Mouse (Mus musculus): ENCODE measurements at regions not wholly inside any gene's neighbourhood (a gene's known extent, or its start where the extent isn't known, plus 50 kb on each side); places are given as distances from the start of the nearest gene placed in this dataset.

DNA sequence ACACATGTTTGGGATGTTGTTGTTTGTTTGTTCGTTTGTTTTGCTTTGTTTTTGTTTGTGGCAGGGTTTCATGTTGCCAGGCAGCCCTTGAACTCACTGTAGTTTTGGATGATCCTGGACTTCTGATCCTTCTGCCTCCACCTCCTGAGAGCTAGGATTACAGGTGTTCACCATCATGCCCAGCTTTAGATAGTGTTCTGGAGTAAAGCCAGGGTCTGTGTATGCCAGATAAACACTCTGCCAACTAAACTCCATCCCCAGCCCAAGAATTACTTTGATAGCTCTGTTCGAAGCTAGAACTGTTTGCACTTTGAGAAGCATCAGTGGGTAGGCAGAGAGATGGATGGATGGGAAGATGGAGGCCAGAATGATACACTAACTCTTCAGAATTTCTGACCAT, 368.0 kb upstream of the Gm10306 start:
- no peak for DNase-seq (ENCODE audit: extremely low read depth)
- no peaks in the 10 kb centered on the region for H3K9me3 ChIP-seq (replicated peaks; ENCODE audit: low read length)
- H3K4me2 ChIP-seq (ENCODE audit: insufficient read depth, low read depth, poor library complexity, severe bottlenecking) = no peak overlapping the region
- H3K4me3 ChIP-seq (replicated peaks in 1 of 3; ENCODE audit: low read depth in 2 of 3, low read length in 2 of 3, poor library complexity in 1 of 3) = no peak overlapping the region
- no peak overlapping the region for H3K27ac ChIP-seq (ENCODE audit: insufficient read depth, low read depth)
- no peaks in the 10 kb centered on the region for H3K4me1 ChIP-seq (ENCODE audit: control insufficient read depth in 1 of 2, insufficient read depth in 2 of 2)
- no peaks in the 10 kb centered on the region for H3K79me2 ChIP-seq (replicated peaks; ENCODE audit: control insufficient read depth, extremely low read depth, insufficient read depth, poor library complexity, severe bottlenecking)
- dilution Hi-C loops (cut with MboI; ENCODE audit: extremely low pct_ligation_motif_present, extremely low pct_unique_long_range_greater_than_20kb, low sequenced_read_pairs) = no loop called here
- TF ChIP-seq ZNF384 (IDR thresholded peaks at IDR 0.05; ENCODE audit: low read depth, low read length) (no peak), USF2 (conservative IDR thresholded peaks at IDR 0.05; ENCODE audit: low read depth, low read length) (no peak), MAFK (IDR thresholded peaks at IDR 0.05; ENCODE audit: insufficient replicate concordance, low read length) (no peak), JUND (conservative IDR thresholded peaks at IDR 0.05; ENCODE audit: low read depth, low read length) (no peak), HCFC1 (IDR thresholded peaks at IDR 0.05; ENCODE audit: low read depth, low read length) (no peak)
- no peaks in the 10 kb centered on the region for H3K27me3 ChIP-seq (replicated peaks)
- no peak overlapping the region for H3K9ac ChIP-seq (ENCODE audit: insufficient read depth, low read depth)
- no peaks in the 10 kb centered on the region for H3K36me3 ChIP-seq (replicated peaks in 1 of 2; ENCODE audit: control insufficient read depth in 1 of 2, insufficient read depth in 1 of 2, low read length in 1 of 2)
- in situ Hi-C loops (cut with MboI; ENCODE audit: low pct_ligation_motif_present, low pct_unique_long_range_greater_than_20kb, low sequenced_read_pairs) = no loop called here

- no peaks in the 10 kb centered on the region for H3K9me3 ChIP-seq (replicated peaks; ENCODE audit: low read length)
- H3K9ac ChIP-seq (ENCODE audit: insufficient read depth, low read depth) = no peak overlapping the region
- H3K4me2 ChIP-seq (ENCODE audit: insufficient read depth, low read depth, poor library complexity, severe bottlenecking) = no peak overlapping the region
- H3K36me3 ChIP-seq (replicated peaks in 1 of 2; ENCODE audit: control insufficient read depth in 1 of 2, insufficient read depth in 1 of 2, low read length in 1 of 2) = no peaks in the 10 kb centered on the region
- no peaks in the 10 kb centered on the region for H3K27me3 ChIP-seq (replicated peaks)
- no peak overlapping the region for H3K4me3 ChIP-seq (replicated peaks in 1 of 3; ENCODE audit: low read depth in 2 of 3, low read length in 2 of 3, poor library complexity in 1 of 3)
- in situ Hi-C loops (cut with MboI; ENCODE audit: low pct_ligation_motif_present, low pct_unique_long_range_greater_than_20kb, low sequenced_read_pairs) (no loop called here), dilution Hi-C loops (cut with MboI; ENCODE audit: extremely low pct_ligation_motif_present, extremely low pct_unique_long_range_greater_than_20kb, low sequenced_read_pairs) (no loop called here)
- H3K27ac ChIP-seq (ENCODE audit: insufficient read depth, low read depth) = no peak overlapping the region
- TF ChIP-seq CTCF (conservative IDR thresholded peaks at IDR 0.05 in 1 of 2, IDR thresholded peaks at IDR 0.05 in 1 of 2; ENCODE audit: low read depth in 2 of 2, low read length in 2 of 2) = no peak
- no peaks in the 10 kb centered on the region for H3K79me2 ChIP-seq (replicated peaks; ENCODE audit: control insufficient read depth, extremely low read depth, insufficient read depth, poor library complexity, severe bottlenecking)
- no peak for DNase-seq (ENCODE audit: extremely low read depth)
- H3K4me1 ChIP-seq (ENCODE audit: control insufficient read depth in 1 of 2, insufficient read depth in 2 of 2) = no peaks in the 10 kb centered on the region
These were observed 367.5 kb upstream of the Gm10306 start for GRCm38 (mm10) chr4:94188888-94189287.

GRCm38 (mm10) chr4:94190940-94191339, 365.4 kb upstream of the Gm10306 start:
- no peak overlapping the region for H3K4me3 ChIP-seq (replicated peaks in 1 of 3; ENCODE audit: low read depth in 2 of 3, low read length in 2 of 3, poor library complexity in 1 of 3)
- H3K9me3 ChIP-seq (replicated peaks; ENCODE audit: low read length) = no peaks in the 10 kb centered on the region
- no peaks in the 10 kb centered on the region for H3K36me3 ChIP-seq (replicated peaks in 1 of 2; ENCODE audit: control insufficient read depth in 1 of 2, insufficient read depth in 1 of 2, low read length in 1 of 2)
- H3K27ac ChIP-seq (ENCODE audit: insufficient read depth, low read depth) = no peak overlapping the region
- dilution Hi-C loops (cut with MboI; ENCODE audit: extremely low pct_ligation_motif_present, extremely low pct_unique_long_range_greater_than_20kb, low sequenced_read_pairs) (no loop called here), in situ Hi-C loops (cut with MboI; ENCODE audit: low pct_ligation_motif_present, low pct_unique_long_range_greater_than_20kb, low sequenced_read_pairs) (no loop called here)
- TF ChIP-seq PAX5 (IDR thresholded peaks at IDR 0.05; ENCODE audit: low read length) (no peak), E2F4 (IDR thresholded peaks at IDR 0.05; ENCODE audit: insufficient replicate concordance, low read depth, low read length) (no peak), CHD1 (IDR thresholded peaks at IDR 0.05; ENCODE audit: low read depth, low read length) (no peak), SMC3 (IDR thresholded peaks at IDR 0.05; ENCODE audit: low read depth, low read length) (no peak), ZMIZ1 (IDR thresholded peaks at IDR 0.05; ENCODE audit: low read depth, low read length) (no peak), ZNF384 (IDR thresholded peaks at IDR 0.05; ENCODE audit: low read depth, low read length) (no peak), MAFK (IDR thresholded peaks at IDR 0.05; ENCODE audit: insufficient replicate concordance, low read length) (no peak), MAZ (IDR thresholded peaks at IDR 0.05; ENCODE audit: low read depth, low read length) (no peak), IRF4 (IDR thresholded peaks at IDR 0.05; ENCODE audit: low read depth, low read length) (no peak), ELF1 (IDR thresholded peaks at IDR 0.05; ENCODE audit: low read depth, low read length) (no peak), CHD2 (IDR thresholded peaks at IDR 0.05; ENCODE audit: low read length) (no peak), EP300 (IDR thresholded peaks at IDR 0.05; ENCODE audit: low read length) (no peak), POLR2A (IDR thresholded peaks at IDR 0.05; ENCODE audit: low read depth, low read length) (no peak), ETS1 (conservative IDR thresholded peaks at IDR 0.05; ENCODE audit: low read depth, low read length) (no peak), USF1 (IDR thresholded peaks at IDR 0.05; ENCODE audit: low read depth, low read length) (no peak), POLR2AphosphoS2 (IDR thresholded peaks at IDR 0.05; ENCODE audit: low read depth, low read length) (no peak), SIN3A (IDR thresholded peaks at IDR 0.05; ENCODE audit: low read length) (no peak), JUND (conservative IDR thresholded peaks at IDR 0.05; ENCODE audit: low read depth, low read length) (no peak)
- H3K79me2 ChIP-seq (replicated peaks; ENCODE audit: control insufficient read depth, extremely low read depth, insufficient read depth, poor library complexity, severe bottlenecking) = no peaks in the 10 kb centered on the region
- H3K4me2 ChIP-seq (ENCODE audit: insufficient read depth, low read depth, poor library complexity, severe bottlenecking) = no peak overlapping the region
- no peak for DNase-seq (ENCODE audit: extremely low read depth)
- H3K4me1 ChIP-seq (ENCODE audit: control insufficient read depth in 1 of 2, insufficient read depth in 2 of 2) = no peaks in the 10 kb centered on the region
- H3K9ac ChIP-seq (ENCODE audit: insufficient read depth, low read depth) = no peak overlapping the region
- no peaks in the 10 kb centered on the region for H3K27me3 ChIP-seq (replicated peaks)
